Mouse (Mus musculus) embryonic fibroblast, embryonic 13.5 days (primary cell): ENCODE results near the gene Hoxb3. TPM values are rescaled to one million over a fixed set of nuclear protein-coding genes. Genes with fewer than 3 reads are reported as not detected.

Experiments used
- H3K27ac ChIP-seq: 2 replicates; pipeline ENCODE4 v1.5.1; 2012; ENCODE audit warnings: low read length, control low read depth, inconsistent platforms; ENCODE audit not compliant: insufficient read depth
- H3K4me1 ChIP-seq: 2 replicates; pipeline ENCODE4 v1.6.1; 2011; ENCODE audit warnings: low read length; ENCODE audit not compliant: control insufficient read depth, insufficient read depth
- H3K4me3 ChIP-seq: 2 replicates; pipeline ENCODE4 v1.5.1; 2011; ENCODE audit warnings: mild to moderate bottlenecking, control low read depth, low read length; ENCODE audit not compliant: insufficient read depth
- CTCF ChIP-seq: IDR thresholded peaks from 2 replicates; pipeline ENCODE4 v1.5.1; 2011; ENCODE audit warnings: mild to moderate bottlenecking, control low read depth, low read length, moderate library complexity, borderline replicate concordance; ENCODE audit not compliant: insufficient read depth
- POLR2A ChIP-seq: IDR thresholded peaks from 2 replicates; pipeline ENCODE4 v1.6.1; 2011; ENCODE audit warnings: low read depth, mild to moderate bottlenecking, control low read depth, low read length, moderate library complexity
- polyA plus RNA-seq: library from polyadenylated mRNA; stranded (reverse); fragments of >200 nt; gene quantifications from 2 replicates; pipeline ENCODE4 v1.2.4, GENCODE M21; 2011; ENCODE audit warnings: low read depth; ENCODE audit not compliant: missing spikeins, insufficient read length

Gene Hoxb3
- polyA plus RNA-seq, 1 experiment: 19.1 TPM

GRCm38 (mm10) chr11:96365441-96366091 lies 42.4 kb downstream of the Hoxb3 start, which contains the start of gene Hoxb1:
TSS of gene Hoxb1 (plus strand) at chr11:96365752.
- no peak within 1 kb of the TSS for H3K4me3 ChIP-seq
- TF ChIP-seq CTCF: no peak
- H3K27ac ChIP-seq: no peak within 1 kb of the TSS
- H3K4me1 ChIP-seq: no peaks in the 10 kb centered on the region

GRCm38 (mm10) chr11:96366092-96367041 lies 43.2 kb downstream of the Hoxb3 start:
- H3K4me3 ChIP-seq: no peak overlapping the region

DNA sequence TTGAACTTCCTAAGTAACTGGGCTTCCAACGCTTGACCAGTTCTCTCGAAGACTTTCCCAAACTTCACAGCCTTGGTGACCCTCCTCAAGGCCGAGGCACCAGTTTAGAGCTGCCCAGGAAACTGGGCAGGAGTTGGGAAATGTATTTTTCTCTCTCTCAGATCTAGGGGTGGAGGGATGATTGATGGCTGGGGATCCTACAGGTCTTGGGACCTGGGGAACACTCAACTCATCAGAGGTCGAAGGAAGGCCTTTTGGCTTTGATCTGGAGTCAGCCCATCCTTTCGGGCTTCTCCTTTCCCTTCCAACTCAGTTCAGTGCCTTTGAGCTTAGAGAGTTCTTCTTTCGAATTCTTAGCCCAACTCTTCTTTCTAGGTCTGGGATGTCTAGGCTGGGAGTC lies 44.0 kb downstream of the Hoxb3 start:
- Histone ChIP-seq H3K4me3 (no peak overlapping the region), H3K27ac (no peak overlapping the region), H3K4me1 (no peaks in the 10 kb centered on the region)
- no peak for TF ChIP-seq POLR2A
- TF ChIP-seq CTCF: no peak

More at GRCm38 (mm10) chr11:96366092-96367041, 43.2 kb downstream of the Hoxb3 start:
- H3K27ac ChIP-seq: no peak overlapping the region
- no peaks in the 10 kb centered on the region for H3K4me1 ChIP-seq
- TF ChIP-seq POLR2A (no peak), CTCF (no peak)

- no peak for TF ChIP-seq CTCF
- no peak for TF ChIP-seq POLR2A
- Histone ChIP-seq H3K27ac (no peak overlapping the region), H3K4me3 (no peak overlapping the region), H3K4me1 (no peaks in the 10 kb centered on the region)
Observed at GRCm38 (mm10) chr11:96368686-96369085, 45.6 kb downstream of the Hoxb3 start.

DNA sequence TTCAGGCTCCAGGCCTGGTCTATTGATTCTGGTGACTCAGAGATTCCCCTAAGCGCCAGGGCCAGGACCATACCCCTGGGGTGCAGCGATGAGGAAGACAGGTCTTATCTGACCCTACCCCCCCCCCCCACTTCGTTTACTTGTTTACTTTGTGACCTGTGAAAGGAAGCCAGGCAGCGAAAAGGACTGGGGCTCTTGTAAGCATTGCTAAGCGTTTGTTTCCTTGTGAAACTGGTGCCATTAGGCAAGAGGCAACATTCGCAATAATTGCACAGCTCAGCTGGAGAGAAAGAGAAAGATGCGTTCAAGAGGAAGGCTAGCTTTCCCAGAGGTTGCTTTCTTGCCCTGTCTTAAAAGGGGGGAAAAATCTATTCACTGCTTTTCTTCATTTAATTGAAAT lies 46.0 kb downstream of the Hoxb3 start:
- TF ChIP-seq CTCF: no peak
- TF ChIP-seq POLR2A: no peak
- Histone ChIP-seq H3K27ac (no peak overlapping the region), H3K4me1 (no peaks in the 10 kb centered on the region), H3K4me3 (no peak overlapping the region)

DNA sequence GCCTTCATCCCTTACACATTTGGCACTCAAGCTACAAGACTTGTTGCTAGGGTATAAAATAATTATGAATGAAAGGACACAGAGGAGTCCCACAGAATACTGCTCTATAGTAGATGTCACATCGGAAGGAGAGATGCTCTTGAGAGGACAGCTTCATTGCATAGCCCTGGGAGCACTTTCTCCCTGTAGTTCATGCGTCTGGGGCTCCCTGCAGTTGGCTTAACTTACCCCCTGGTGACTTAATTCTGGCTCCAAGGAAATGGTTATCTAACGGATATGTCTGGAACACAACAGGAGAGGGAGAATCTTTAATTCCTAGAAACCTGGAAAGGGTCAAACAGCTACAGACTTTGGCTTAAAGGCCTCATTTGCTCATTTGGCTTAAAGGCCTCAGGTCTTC lies 48.6 kb downstream of the Hoxb3 start:
- H3K27ac ChIP-seq: no peak overlapping the region
- TF ChIP-seq CTCF (no peak), POLR2A (no peak)

GRCm38 (mm10) chr11:96372519-96372918 lies 49.4 kb downstream of the Hoxb3 start:
- Histone ChIP-seq H3K4me3 (no peak overlapping the region), H3K4me1 (no peaks in the 10 kb centered on the region), H3K27ac (no peak overlapping the region)
- TF ChIP-seq CTCF: no peak
- TF ChIP-seq POLR2A: no peak

More for the DNA sequence above, 48.6 kb downstream of the Hoxb3 start:
- no peak overlapping the region for H3K4me3 ChIP-seq
- H3K4me1 ChIP-seq: no peaks in the 10 kb centered on the region

DNA sequence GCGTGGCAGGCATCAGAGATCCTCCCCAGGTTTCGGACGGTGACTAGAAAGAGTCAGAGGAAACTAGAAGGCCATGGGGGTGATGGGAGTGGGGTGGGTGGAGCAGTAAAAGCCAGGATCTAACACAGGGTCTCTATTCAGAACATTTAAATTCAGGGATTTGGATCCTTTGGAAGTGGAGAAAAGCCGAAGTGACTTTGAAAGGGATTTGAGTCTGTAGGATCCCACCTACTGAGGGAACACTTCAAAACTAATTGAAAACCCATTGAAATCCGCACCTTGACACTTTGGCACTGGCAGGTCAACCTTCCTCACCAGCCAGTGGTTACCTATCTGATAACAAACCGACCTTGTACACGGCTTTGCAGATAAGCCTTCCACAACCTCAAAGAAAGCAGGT lies 51.7 kb downstream of the Hoxb3 start:
- TF ChIP-seq CTCF (no peak), POLR2A (no peak)
- Histone ChIP-seq H3K4me3 (no peak overlapping the region), H3K4me1 (no peaks in the 10 kb centered on the region), H3K27ac (no peak overlapping the region)

- Histone ChIP-seq H3K4me3 (no peak overlapping the region), H3K27ac (no peak overlapping the region), H3K4me1 (no peaks in the 10 kb centered on the region)
- TF ChIP-seq POLR2A: no peak
- no peak for TF ChIP-seq CTCF
Observed at GRCm38 (mm10) chr11:96383381-96383780, 60.3 kb downstream of the Hoxb3 start.

- TF ChIP-seq CTCF (no peak), POLR2A (no peak)
- Histone ChIP-seq H3K4me3 (no peak overlapping the region), H3K4me1 (no peaks in the 10 kb centered on the region), H3K27ac (no peak overlapping the region)
Observed at GRCm38 (mm10) chr11:96387635-96388034, 64.5 kb downstream of the Hoxb3 start.
